Mouse (Mus musculus) forebrain, postnatal 0 days (tissue): Measurements from ENCODE around the gene Gm28308. TPM values are rescaled to one million over a fixed set of nuclear protein-coding genes. Genes with fewer than 3 reads are reported as not detected.

Source experiments
- ATAC-seq: fragments of 200-750 bp; cut with Nextera tagmentation; 2 replicates; pipeline ENCODE4 v1.8.0; 2017; ENCODE audit warnings: mild to moderate bottlenecking, moderate library complexity
- DNase-seq: peaks from one replicate; pipeline ENCODE4 v3.0.0-alpha.2; 2015
- H3K27ac ChIP-seq: fragments of 300-500 bp; sonication (generic); 2 replicates; pipeline ENCODE4 v1.5.1; 2014; ENCODE audit warnings: low read depth, mild to moderate bottlenecking, antibody characterized with exemption, low read length, moderate library complexity, mixed read lengths
- H3K27me3 ChIP-seq: fragments of 300-500 bp; sonication (generic); 2 replicates; pipeline ENCODE4 v1.6.1; 2014; ENCODE audit warnings: mild to moderate bottlenecking, low read length, mixed read lengths; ENCODE audit not compliant: insufficient read depth
- H3K36me3 ChIP-seq: fragments of 300-500 bp; sonication (generic); 2 replicates; pipeline ENCODE4 v1.6.1; 2014; ENCODE audit warnings: mild to moderate bottlenecking, moderate library complexity; ENCODE audit not compliant: insufficient read depth
- H3K4me1 ChIP-seq: fragments of 300-500 bp; sonication (generic); 2 replicates; pipeline ENCODE4 v1.6.1; 2014; ENCODE audit warnings: antibody characterized with exemption; ENCODE audit not compliant: insufficient read depth
- H3K4me2 ChIP-seq: fragments of 300-500 bp; sonication (generic); 2 replicates; pipeline ENCODE4 v1.6.1; 2014; ENCODE audit warnings: low read depth, mild to moderate bottlenecking, moderate library complexity
- H3K4me3 ChIP-seq: fragments of 300-500 bp; sonication (generic); 2 replicates; pipeline ENCODE4 v1.5.1; 2014; ENCODE audit warnings: low read depth, low read length, mixed read lengths
- H3K9ac ChIP-seq: fragments of 300-500 bp; sonication (generic); 2 replicates; pipeline ENCODE4 v1.6.1; 2014; ENCODE audit warnings: mild to moderate bottlenecking
- H3K9me3 ChIP-seq: fragments of 300-500 bp; sonication (generic); 2 replicates; pipeline ENCODE4 v1.6.1; 2016; ENCODE audit warnings: low read length
- CTCF ChIP-seq: sonication (generic); IDR thresholded peaks from 2 replicates; pipeline ENCODE4 v1.5.1; 2016; ENCODE audit warnings: antibody characterized with exemption, control low read depth, low read depth
- WGBS: fragments of 180-500 bp; shearing (Covaris S2); extraction: QIAGEN DNeasy Blood & Tissue Kit; methylation state at CpG from one replicate; pipeline ENCODE4 v1.1.7; 2014; 5-methylcytosine and 5-hydroxymethylcytosine counted together
- polyA plus RNA-seq: library from polyadenylated mRNA; unstranded; fragments of >200 nt; fragmentation: Nextera tagmentation; extraction: Ambion mirVana; gene quantifications from 2 replicates; pipeline ENCODE4 v1.2.1, GENCODE M21; 2015
- total RNA-seq: library from RNA; depleted of rRNA; stranded (reverse); fragments of >200 nt; gene quantifications from 2 replicates; pipeline ENCODE4 v1.2.3, GENCODE M21; 2014

Gene Gm28308
- total and polyA plus RNA-seq, 2 experiments from 2014 or later: not detected

DNA sequence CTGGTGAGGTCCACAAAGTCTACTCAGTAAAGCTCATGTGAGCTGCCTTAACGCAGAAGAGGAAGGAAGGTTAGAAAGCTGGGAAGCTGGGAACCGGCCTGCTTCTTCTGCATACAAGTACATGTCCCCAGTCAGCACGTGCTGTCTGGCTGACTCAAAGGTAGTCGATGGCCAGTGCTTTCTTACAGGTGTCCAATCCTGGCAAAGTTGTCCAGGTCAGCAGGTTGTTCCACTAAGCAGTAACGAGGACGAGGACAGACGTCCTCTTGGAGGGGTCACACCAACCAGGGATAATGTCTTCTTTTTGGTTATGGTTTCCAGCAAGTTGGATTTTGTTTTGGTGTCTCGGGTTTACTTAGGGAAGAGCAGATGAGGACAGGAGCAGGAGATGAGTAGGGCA is 23.2 kb downstream of the Gm28308 start:
- no peak overlapping the region for H3K9ac ChIP-seq
- ATAC-seq (no peak), DNase-seq (no peak)
- H3K27ac ChIP-seq: no peak overlapping the region
- TF ChIP-seq CTCF: no peak
- H3K27me3 ChIP-seq: peaks cover 99% of the 10 kb centered on the region
- H3K36me3 ChIP-seq: no peaks in the 10 kb centered on the region
- H3K4me3 ChIP-seq: no peak overlapping the region
- H3K4me1 ChIP-seq: no peaks in the 10 kb centered on the region
- WGBS: 3% methylated on average over 8 of the region's 8 CpGs
- H3K9me3 ChIP-seq: no peaks in the 10 kb centered on the region
- H3K4me2 ChIP-seq: no peak overlapping the region

DNA sequence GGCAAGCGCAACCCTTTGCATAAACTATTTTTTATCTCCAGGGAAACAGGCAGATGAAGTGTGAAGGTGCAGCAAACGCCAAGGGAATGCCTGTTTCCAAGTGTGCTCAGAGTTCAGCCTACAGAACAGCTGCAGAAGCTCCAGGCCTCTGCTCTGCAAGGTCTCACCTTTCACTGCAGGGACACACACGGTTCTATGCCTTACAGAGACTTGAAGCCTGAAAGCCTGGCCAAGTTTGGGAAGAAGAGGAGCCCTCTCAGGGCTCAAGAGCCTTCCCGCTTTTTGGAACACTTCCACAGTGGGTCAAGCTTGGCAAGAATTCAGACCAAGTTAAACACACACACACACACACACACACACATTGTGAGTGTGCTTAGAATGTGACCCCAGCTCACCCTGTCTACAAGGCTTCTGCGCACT is 24.0 kb downstream of the Gm28308 start:
- no peak for DNase-seq
- H3K4me3 ChIP-seq: no peak overlapping the region
- peaks cover 99% of the 10 kb centered on the region for H3K27me3 ChIP-seq
- 5% methylated on average over 5 of the region's 5 CpGs for WGBS
- H3K9me3 ChIP-seq: no peaks in the 10 kb centered on the region
- no peak overlapping the region for H3K4me2 ChIP-seq
- H3K4me1 ChIP-seq: no peaks in the 10 kb centered on the region
- H3K27ac ChIP-seq: no peak overlapping the region
- no peak for TF ChIP-seq CTCF
- no peak overlapping the region for H3K9ac ChIP-seq
- no peak for ATAC-seq
- H3K36me3 ChIP-seq: no peaks in the 10 kb centered on the region

DNA sequence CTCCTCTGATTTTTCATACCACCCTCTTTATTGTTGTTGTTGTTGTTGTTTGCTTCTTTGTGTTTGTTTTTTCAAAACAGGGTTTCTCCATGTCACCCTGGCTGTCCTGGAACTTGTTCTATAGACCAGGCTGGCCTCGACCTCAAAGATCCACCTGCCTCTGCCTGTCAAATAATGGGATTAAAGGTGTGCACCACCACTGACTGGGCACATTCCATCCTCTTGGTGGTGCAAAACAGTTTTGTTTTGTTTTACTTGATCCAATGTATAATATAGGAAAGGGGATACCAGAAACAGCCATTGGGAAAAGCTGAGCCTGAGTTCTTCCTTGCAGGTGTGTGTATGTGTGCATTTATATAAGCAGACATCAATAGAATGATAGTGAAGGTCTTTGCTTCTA is 26.6 kb downstream of the Gm28308 start:
- no peak for TF ChIP-seq CTCF
- DNase-seq (no peak), ATAC-seq (no peak)
- Histone ChIP-seq H3K9ac (no peak overlapping the region), H3K4me2 (no peak overlapping the region), H3K27me3 (peaks cover 100% of the 10 kb centered on the region), H3K9me3 (no peaks in the 10 kb centered on the region), H3K27ac (no peak overlapping the region), H3K36me3 (no peaks in the 10 kb centered on the region), H3K4me1 (no peaks in the 10 kb centered on the region), H3K4me3 (no peak overlapping the region)
- 5% methylated on average over 1 of the region's 1 CpGs for WGBS

DNA sequence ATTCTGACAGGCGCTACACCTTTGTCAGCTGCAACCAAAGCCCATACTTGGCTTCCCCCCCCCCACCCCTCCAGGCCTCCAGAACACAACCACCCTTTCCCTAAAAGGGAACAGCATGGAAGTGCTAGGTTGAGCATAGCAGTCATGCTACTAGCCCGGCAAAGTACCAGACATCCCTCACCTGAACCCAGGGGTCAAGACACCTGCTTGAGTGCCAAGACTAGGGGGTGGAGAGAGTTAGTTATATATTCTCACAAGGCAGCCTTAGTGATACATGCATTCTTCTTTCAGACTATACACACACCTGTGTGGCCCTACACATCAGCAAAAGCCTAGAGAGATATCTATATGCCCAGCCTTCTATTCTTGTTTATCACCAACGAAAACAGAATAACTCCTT is 27.3 kb downstream of the Gm28308 start:
- no peak for TF ChIP-seq CTCF
- Histone ChIP-seq H3K4me2 (no peak overlapping the region), H3K9ac (no peak overlapping the region), H3K4me3 (no peak overlapping the region), H3K27ac (no peak overlapping the region), H3K9me3 (no peaks in the 10 kb centered on the region), H3K36me3 (no peaks in the 10 kb centered on the region), H3K4me1 (no peaks in the 10 kb centered on the region), H3K27me3 (peaks cover 100% of the 10 kb centered on the region)
- ATAC-seq: no peak
- WGBS: 11% methylated on average over 3 of the region's 3 CpGs
- no peak for DNase-seq

- Histone ChIP-seq H3K9ac (no peak overlapping the region), H3K9me3 (no peaks in the 10 kb centered on the region), H3K4me1 (no peaks in the 10 kb centered on the region), H3K4me2 (no peak overlapping the region), H3K4me3 (no peak overlapping the region), H3K27ac (no peak overlapping the region), H3K27me3 (peaks cover 100% of the 10 kb centered on the region), H3K36me3 (no peaks in the 10 kb centered on the region)
- TF ChIP-seq CTCF: no peak
- WGBS: 1% methylated on average over 19 of the region's 19 CpGs
- ATAC-seq (no peak), DNase-seq (no peak)
These were observed 27.9 kb downstream of the Gm28308 start for GRCm38 (mm10) chr6:52185222-52185621.

DNA sequence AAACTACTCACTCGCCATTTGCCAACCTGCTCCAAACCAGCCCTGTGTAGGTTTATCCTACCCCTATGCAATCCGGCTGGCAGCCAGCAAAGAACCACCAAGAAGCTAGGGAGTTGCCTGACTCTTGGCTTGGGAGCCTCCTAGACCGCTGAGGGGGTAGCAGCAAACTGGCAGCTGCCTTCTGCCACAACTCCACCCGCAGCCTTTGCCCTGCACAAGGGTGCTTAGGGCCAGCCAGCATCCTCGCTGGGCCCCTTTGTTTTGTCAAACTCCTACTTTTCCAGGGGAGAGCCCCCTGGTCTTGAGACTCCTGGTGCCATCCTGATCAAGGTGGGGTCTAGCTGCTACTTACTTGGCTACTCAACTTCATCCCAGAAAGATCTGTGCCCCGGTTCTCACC is 28.5 kb downstream of the Gm28308 start:
- no peak for TF ChIP-seq CTCF
- H3K27ac ChIP-seq: no peak overlapping the region
- H3K4me3 ChIP-seq: no peak overlapping the region
- H3K9me3 ChIP-seq: no peaks in the 10 kb centered on the region
- no peak for ATAC-seq
- no peak overlapping the region for H3K4me2 ChIP-seq
- H3K4me1 ChIP-seq: no peaks in the 10 kb centered on the region
- no peaks in the 10 kb centered on the region for H3K36me3 ChIP-seq
- DNase-seq: no peak
- H3K9ac ChIP-seq: no peak overlapping the region
- peaks cover 100% of the 10 kb centered on the region for H3K27me3 ChIP-seq
- WGBS: 1% methylated on average over 6 of the region's 6 CpGs

DNA sequence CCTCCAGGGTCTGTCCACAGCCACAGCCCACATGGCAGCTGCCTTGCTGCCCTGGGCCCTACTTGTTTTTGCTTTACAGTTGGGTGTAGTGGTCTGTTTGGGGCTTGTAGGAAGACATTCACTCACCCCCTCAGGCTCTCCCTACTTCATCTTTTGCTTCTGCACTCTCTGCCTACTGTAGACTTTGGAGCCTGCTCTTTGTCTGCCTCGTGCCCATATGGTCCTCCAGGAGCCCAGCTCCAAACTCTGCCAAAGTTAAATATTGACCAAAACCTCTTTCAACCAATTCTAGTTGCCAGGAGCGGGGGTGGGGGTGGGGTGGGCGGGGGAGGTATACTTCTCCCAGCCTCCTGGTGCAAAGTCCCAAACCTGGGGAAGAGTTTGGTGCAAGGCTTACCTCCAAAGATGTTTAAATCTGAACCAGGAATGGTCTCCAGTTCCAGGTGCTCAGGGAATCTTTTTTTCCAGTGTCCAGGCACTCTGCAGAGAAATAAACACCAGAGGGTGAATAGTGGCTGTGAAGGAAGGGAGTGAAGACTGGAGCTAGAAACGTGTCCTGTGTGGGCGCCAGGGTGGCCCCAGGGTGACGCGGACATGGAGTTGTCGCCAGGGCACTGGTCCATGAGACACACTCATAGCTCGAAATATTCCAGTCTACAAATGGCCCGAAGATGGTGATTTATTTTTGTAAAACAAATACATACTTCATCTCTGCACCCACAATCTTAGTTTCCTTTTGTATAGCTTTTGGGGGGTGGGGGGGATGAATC is 29.6 kb downstream of the Gm28308 start:
- Histone ChIP-seq H3K36me3 (no peaks in the 10 kb centered on the region), H3K4me1 (no peaks in the 10 kb centered on the region), H3K9me3 (no peaks in the 10 kb centered on the region), H3K4me2 (no peak overlapping the region), H3K9ac (no peak overlapping the region), H3K4me3 (no peak overlapping the region), H3K27ac (no peak overlapping the region), H3K27me3 (peaks cover 100% of the 10 kb centered on the region)
- TF ChIP-seq CTCF: no peak
- ATAC-seq: no peak
- 7% methylated on average over 10 of the region's 10 CpGs for WGBS
- no peak for DNase-seq
